Mouse (Mus musculus) colon, adult 2 months (tissue): ENCODE data around the gene Tesc. TPM values are rescaled to one million over a fixed set of nuclear protein-coding genes. Genes with fewer than 3 reads are reported as not detected.

Experiments used
- polyA plus RNA-seq: library from polyadenylated mRNA; depleted of rRNA; stranded (reverse); fragments of >200 nt; gene quantifications from 2 replicates; pipeline ENCODE4 v1.2.3, GENCODE M21; 2012; rRNA removed

Gene Tesc
- polyA plus RNA-seq = 10.0 and 19.8 TPM in 2 replicates

DNA sequence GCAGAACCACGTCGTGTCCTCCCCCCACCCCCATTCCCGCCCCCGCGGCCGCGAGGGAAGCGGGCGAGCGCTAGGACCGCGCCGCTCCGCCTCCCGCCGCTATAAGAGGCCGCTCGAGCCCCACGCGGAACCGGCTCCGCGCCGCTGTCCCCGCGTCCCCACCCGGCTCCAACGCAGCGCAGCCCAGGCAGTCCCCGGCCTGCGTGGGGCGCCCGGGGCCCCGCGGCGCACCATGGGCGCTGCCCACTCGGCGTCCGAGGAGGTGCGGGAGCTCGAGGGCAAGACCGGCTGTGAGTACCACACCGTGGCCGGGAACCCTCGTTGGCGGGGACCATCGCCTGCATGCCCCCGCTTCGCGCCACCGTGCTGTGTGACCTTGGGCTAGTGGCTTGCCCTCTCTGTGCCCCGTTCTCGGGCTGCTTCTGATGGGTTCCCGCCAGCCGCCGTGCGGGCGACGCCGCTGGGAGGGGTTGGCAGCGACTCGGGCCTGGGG lies at the start of gene Tesc:
Tesc (plus strand) TSS at position 46 of the 493 bp plus-strand sequence.

Other genes with a start within 250 kb of the Tesc start
- 3.1 and 3.7 TPM in 2 replicates for gene Nos1, start 246.7 kb upstream of the Tesc start, polyA plus RNA-seq
- 29.8 and 30.7 TPM in 2 replicates for gene Fbxo21, start 51.0 kb upstream of the Tesc start, polyA plus RNA-seq
- gene Fbxw8, start 127.7 kb downstream of the Tesc start, polyA plus RNA-seq = 36.8 and 41.9 TPM in 2 replicates
- not detected in 2 replicates for gene Hrk, start 136.9 kb downstream of the Tesc start, polyA plus RNA-seq
- gene Rnft2, start 217.4 kb downstream of the Tesc start, polyA plus RNA-seq = 1.5 and 2.1 TPM in 2 replicates
- gene 2410131K14Rik, start 217.5 kb downstream of the Tesc start, polyA plus RNA-seq = 5.3 and 5.7 TPM in 2 replicates